Mouse (Mus musculus) A20 (cell line): ENCODE data around the gene Hnf4a.

ENCODE experiments used
- DNase-seq: peaks from one replicate; pipeline ENCODE4 v3.0.0-alpha.2; 2011; ENCODE audit warnings: low read depth, low spot score

Gene Hnf4a

GRCm38 (mm10) chr2:163548822-163549221, 42.2 kb downstream of the Hnf4a start:
- no peak for DNase-seq

- no peak for DNase-seq
Measured at GRCm38 (mm10) chr2:163549786-163550185, 43.2 kb downstream of the Hnf4a start.

GRCm38 (mm10) chr2:163552518-163552929, 45.9 kb downstream of the Hnf4a start:
- DNase-seq = no peak

- no peak for DNase-seq
Measured at GRCm38 (mm10) chr2:163554425-163554982, 47.9 kb downstream of the Hnf4a start.

- DNase-seq = no peak
Measured at GRCm38 (mm10) chr2:163554996-163555395, 48.4 kb downstream of the Hnf4a start.

- no peak for DNase-seq
Measured at GRCm38 (mm10) chr2:163555417-163555816, 48.8 kb downstream of the Hnf4a start.

- DNase-seq = no peak
Measured at GRCm38 (mm10) chr2:163558548-163558947, 51.9 kb downstream of the Hnf4a start.

- no peak for DNase-seq
Measured at GRCm38 (mm10) chr2:163559236-163559635, 52.6 kb downstream of the Hnf4a start.

- DNase-seq = no peak
Measured at GRCm38 (mm10) chr2:163560247-163560646, 53.6 kb downstream of the Hnf4a start.

- DNase-seq = no peak
Measured at GRCm38 (mm10) chr2:163561258-163561948, 54.8 kb downstream of the Hnf4a start.

- DNase-seq = peak; percentile 11
Measured at GRCm38 (mm10) chr2:163564646-163565045, 58.0 kb downstream of the Hnf4a start.

GRCm38 (mm10) chr2:163574321-163574720, 67.7 kb downstream of the Hnf4a start:
- no peak for DNase-seq

GRCm38 (mm10) chr2:163575248-163575647, 68.6 kb downstream of the Hnf4a start:
- DNase-seq = no peak

- DNase-seq = no peak
Measured at GRCm38 (mm10) chr2:163577986-163578385, 71.4 kb downstream of the Hnf4a start.

GRCm38 (mm10) chr2:163580069-163580945, 73.7 kb downstream of the Hnf4a start:
- no peak for DNase-seq

- DNase-seq = no peak
Measured at GRCm38 (mm10) chr2:163583226-163584087, 76.8 kb downstream of the Hnf4a start.

- DNase-seq = no peak
Measured at GRCm38 (mm10) chr2:163584088-163584426, 77.4 kb downstream of the Hnf4a start.

GRCm38 (mm10) chr2:163586384-163587261, 80.0 kb downstream of the Hnf4a start:
- DNase-seq = peak; percentile 76

- peak; percentile 74 for DNase-seq
Measured at GRCm38 (mm10) chr2:163587506-163587905, 80.9 kb downstream of the Hnf4a start.

- DNase-seq = no peak
Measured at GRCm38 (mm10) chr2:163590211-163590610, 83.6 kb downstream of the Hnf4a start.

GRCm38 (mm10) chr2:163590996-163591395, 84.4 kb downstream of the Hnf4a start:
- no peak for DNase-seq
